Comparison of ENCODE assay signal across 24 mouse cellular contexts in genomic region chr3:101654720-101655119, GRCm38 (mm10).
"Had no signal": no experiment of that assay in that cellular context is flagged by ENCODE, and none has a peak within 500 bp of the region (broad histone marks: within the 10 kb centered on the region; RNA-seq: fewer than 3 reads in every experiment).

No protein-coding gene starts in this region.

- ATAC-seq: hindbrain, embryonic 16.5 days; inflammation-experienced regulatory T-cells, adult 6 months; liver, embryonic 12.5 days had no signal

- H3K9me3 ChIP-seq: heart, embryonic 10.5 days; heart, embryonic 12.5 days; hindbrain, embryonic 10.5 days; hindbrain, embryonic 12.5 days; kidney, embryonic 15.5 days; limb, embryonic 13.5 days; limb, embryonic 15.5 days; liver, embryonic 12.5 days had no signal

- DNase-seq: gastrocnemius, postnatal 14 days; gastrocnemius, postnatal 36 days; heart, adult 18-20 months; heart, postnatal 10 days; heart, postnatal 4 days; kidney, adult 11 months; kidney, adult 8-10 months; kidney, postnatal 14 days; layer of hippocampus, adult 9-11 months; layer of hippocampus, postnatal 36 days; left cerebral cortex, postnatal 4 days had no signal

- H3K27me3 ChIP-seq: heart, embryonic 12.5 days; hindbrain, embryonic 12.5 days; kidney, embryonic 15.5 days; limb, embryonic 13.5 days; limb, embryonic 15.5 days; liver, embryonic 12.5 days had no signal

- H3K4me3 ChIP-seq: heart, embryonic 10.5 days; heart, embryonic 12.5 days; hindbrain, embryonic 10.5 days; hindbrain, embryonic 12.5 days; kidney, embryonic 15.5 days; limb, embryonic 13.5 days; limb, embryonic 15.5 days; liver, embryonic 12.5 days had no signal

- H3K36me3 ChIP-seq: heart, embryonic 10.5 days; heart, embryonic 12.5 days; hindbrain, embryonic 10.5 days; hindbrain, embryonic 12.5 days; kidney, embryonic 15.5 days; limb, embryonic 13.5 days; limb, embryonic 15.5 days; liver, embryonic 12.5 days had no signal

- H3K4me1 ChIP-seq: limb, embryonic 13.5 days; liver, embryonic 12.5 days had no signal

- H3K9ac ChIP-seq: heart, embryonic 12.5 days; hindbrain, embryonic 12.5 days; hindbrain, embryonic 14.5 days; kidney, embryonic 15.5 days; limb, embryonic 13.5 days; limb, embryonic 15.5 days; liver, embryonic 12.5 days; liver, embryonic 14.5 days had no signal

- H3K27ac ChIP-seq: heart, embryonic 10.5 days; hindbrain, embryonic 10.5 days; hindbrain, embryonic 12.5 days; hindbrain, embryonic 14.5 days; kidney, embryonic 15.5 days; kidney, postnatal 0 days; limb, embryonic 13.5 days; limb, embryonic 15.5 days; liver, embryonic 12.5 days; liver, embryonic 14.5 days had no signal

- H3K4me2 ChIP-seq: heart, embryonic 12.5 days; hindbrain, embryonic 12.5 days; hindbrain, embryonic 14.5 days; kidney, embryonic 15.5 days; limb, embryonic 13.5 days; limb, embryonic 15.5 days; liver, embryonic 12.5 days had no signal
